Mouse (Mus musculus): Measurements from ENCODE around the gene Vsig8.

GRCm38 (mm10) chr1:172585026-172585425 lies 29.3 kb downstream of the Vsig8 start:
- no peak for TF ChIP-seq CTCF (IDR thresholded peaks at IDR 0.05; ENCODE audit: extremely low read depth, insufficient read depth, low read length)
- TF ChIP-seq POLR2A (IDR thresholded peaks at IDR 0.05; ENCODE audit: extremely low read depth, insufficient read depth, low read length) = no peak

Measured in cortical plate, adult 2 months (tissue).